Mouse (Mus musculus) thymus, postnatal 36 days (tissue): ENCODE measurements around the gene Arpc5l.

Source experiments
- DNase-seq, 2 experiments: peaks; one replicate each; pipeline ENCODE4 v3.0.0; 2022; ENCODE audit warnings: mixed read lengths in 2 of 2

The Arpc5l gene

GRCm38 (mm10) chr2:39004880-39005435 lies at the start of gene Arpc5l:
Arpc5l (plus strand) TSS chr2:39005348.
- peak; percentile 89 to 92 for DNase-seq

DNA sequence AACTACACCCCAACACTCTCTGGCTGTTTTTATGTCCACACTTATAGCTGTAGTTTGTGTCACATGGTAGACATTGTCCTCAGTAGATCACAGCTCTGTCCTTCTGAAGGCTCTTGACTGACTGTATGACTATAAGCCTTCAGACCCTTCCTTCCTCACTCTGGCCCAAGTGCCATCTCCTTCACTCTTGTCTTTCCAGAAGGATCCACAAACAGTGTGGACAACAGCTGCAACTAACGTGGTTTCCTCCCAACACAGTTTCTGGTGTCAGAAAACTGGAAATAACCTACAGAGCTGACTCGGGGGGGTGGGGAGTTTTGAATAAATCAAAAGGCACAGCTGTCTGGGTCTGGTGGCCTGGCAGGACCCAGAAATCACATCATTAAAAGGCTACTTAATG lies 49.1 kb upstream of the Arpc5l start:
- no peak for DNase-seq

DNA sequence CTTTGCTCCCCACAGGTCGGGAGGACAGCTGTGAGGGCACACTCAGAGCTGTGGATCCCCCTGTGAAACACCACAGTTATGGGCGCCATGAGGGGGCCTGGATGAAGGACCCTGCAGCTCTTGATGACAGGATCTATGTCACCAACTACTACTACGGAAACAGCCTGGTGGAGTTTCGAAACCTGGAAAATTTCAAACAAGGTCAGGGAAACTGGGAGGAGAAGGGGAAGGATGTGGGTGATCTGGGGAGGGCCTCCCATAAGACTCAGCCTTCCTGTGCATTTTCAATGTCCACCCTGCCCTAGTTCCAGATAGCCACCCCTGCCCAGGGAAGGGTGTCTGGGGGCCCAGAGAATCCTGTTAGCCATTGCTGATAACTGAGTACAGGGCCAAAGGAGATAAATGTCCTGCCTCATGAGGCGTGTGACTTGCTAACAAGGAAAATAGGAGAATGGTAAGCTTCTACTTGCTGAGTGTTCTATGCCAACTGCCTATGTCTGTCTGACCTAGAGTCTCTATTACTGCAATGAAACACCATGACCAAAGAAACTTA lies 47.4 kb upstream of the Arpc5l start:
- no peak for DNase-seq

DNA sequence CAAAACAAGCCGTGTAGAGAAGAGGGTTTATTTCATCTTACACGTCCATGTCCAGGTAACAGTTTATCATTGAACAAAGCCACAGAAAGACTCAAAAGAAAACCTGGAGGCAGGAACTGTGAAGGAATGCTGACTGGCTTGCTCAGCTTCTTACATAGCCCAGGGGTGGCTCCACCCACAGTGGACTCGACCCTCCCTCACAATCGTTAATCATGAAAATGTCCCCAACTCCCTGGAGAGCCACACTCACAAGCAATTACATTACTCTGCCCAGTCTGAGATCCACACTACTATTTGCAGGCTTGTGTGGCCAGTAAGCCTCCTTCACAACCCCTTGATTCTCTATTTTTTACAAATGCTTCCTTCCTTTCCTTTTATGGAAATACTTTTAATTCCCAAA lies 41.0 kb upstream of the Arpc5l start:
- DNase-seq, result no peak

DNA sequence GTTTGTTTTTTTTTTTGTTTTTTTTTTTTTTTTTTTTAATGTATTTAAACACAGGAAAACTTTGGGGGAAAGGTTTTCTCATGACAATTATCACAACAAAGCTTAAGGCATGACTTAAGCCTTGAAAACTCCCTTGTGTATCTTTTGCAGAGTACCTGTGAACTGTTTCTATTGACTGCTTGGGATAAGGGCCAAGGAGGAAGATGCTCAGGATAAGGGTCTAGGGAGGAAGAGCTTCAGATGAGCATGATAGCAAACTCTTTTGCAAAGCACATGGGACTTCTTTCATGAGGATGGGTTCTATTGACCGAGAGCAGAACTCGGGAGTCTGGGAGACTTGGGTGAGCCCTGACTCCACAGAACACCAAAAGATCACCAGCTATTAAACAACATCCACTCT lies 35.5 kb upstream of the Arpc5l start:
- no peak for DNase-seq

- DNase-seq, result no peak
Measured at GRCm38 (mm10) chr2:38970057-38970456, 35.1 kb upstream of the Arpc5l start.

DNA sequence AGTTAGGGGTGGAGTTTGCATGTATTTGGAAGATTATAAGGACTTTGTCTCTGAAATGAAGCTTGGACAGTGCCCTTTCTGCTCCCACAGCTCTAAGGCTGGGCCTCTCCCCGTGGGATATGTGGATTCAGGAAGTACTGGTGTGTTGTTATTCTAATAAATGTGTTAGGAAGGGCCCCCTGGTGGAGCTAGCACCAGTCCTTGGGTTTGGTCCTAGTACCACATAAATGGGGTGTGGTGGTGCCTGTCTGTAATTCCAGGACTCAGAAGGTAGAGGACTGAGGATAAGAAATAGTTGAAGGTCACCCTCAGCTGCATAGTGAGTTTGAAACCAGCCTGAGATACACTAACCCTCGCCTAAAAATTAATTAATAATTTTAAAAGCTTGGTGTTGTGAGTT lies 31.9 kb upstream of the Arpc5l start:
- no peak for DNase-seq

GRCm38 (mm10) chr2:38973701-38974100 lies 31.4 kb upstream of the Arpc5l start:
- DNase-seq, result no peak

DNA sequence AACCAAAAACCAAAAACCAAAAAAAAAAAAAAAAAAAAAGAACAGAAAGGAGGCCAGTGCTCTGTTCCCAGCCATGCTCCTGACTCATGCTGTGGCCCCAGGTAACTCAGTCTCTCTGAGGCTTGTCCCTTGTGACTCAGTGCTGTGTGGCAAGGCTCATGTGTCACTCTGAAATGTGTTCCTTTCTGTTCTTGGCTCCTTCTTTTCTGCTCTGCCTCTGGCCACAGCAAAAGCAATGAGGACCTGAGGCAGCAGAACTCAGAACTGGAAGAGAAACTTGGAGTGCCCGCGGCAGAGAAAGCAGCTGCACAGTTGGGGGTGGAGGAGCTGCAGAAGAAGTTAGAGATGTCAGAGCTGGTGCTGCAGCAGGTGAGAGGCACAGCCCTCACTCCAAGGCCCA lies 31.0 kb upstream of the Arpc5l start:
- no peak for DNase-seq

GRCm38 (mm10) chr2:38975181-38975580 lies 30.0 kb upstream of the Arpc5l start:
- no peak for DNase-seq

DNA sequence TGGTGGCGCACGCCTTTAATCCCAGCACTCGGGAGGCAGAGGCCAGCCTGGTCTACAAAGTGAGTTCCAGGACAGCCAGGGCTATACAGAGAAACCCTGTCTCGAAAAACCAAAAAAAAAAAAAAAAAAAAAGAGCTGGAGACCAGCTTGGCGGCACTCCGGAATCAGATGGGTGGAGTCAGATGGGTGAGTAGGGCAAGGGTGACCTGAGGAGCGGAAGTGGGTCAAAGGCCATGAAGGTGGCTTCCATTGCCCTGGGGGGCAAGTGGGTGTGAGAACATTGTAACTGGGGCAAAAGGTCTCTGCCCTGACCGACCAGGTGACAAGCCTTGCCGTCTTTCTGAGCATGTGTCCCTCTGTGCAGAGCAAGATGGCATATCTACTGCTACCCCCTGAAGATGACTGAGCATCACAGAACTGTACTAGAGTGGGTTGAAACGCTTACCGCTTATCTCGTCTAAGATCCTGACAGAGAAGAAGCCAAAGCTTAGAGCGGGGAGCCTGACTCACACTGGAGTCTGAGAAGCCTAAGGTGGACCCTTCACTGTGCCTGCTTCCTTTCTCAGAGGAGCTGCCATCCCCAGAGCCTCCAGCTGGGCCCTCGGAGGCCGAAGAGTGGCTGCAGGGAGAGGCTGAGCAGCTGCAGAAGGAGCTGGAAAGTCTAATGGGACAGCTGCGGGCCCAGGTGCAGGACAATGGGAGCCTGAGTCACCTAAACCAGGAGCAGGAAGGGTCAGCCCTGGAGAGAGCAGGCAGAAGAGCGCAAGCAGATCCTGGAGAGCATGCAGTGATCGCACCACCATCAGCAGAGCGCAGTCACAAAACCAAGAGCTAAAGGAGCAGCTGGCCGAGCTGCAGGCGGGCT lies 29.0 kb upstream of the Arpc5l start:
- no peak for DNase-seq

GRCm38 (mm10) chr2:38977837-38978236 lies 27.3 kb upstream of the Arpc5l start:
- DNase-seq, result no peak

- DNase-seq, result no peak
Measured at GRCm38 (mm10) chr2:38983456-38983855, 21.7 kb upstream of the Arpc5l start.

DNA sequence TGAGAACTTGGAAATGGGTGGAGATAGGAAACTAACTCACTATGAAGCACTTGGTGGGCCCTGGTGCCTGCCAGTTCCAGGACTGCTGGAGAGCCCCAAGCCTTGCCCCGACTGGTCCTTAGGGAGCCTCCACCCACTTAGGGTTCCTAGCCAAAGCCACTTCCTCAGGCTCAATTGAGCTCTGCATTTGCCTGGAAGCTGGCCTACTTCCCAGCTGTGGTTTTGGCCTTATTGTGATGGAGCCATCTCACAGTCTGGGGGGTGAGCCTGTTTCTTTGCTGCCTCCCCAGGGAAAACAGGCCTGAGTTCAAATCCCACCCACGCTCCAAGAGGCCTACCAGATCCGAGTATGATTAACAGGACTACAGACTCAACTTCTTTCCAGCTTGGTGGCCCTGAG lies 18.6 kb upstream of the Arpc5l start:
- DNase-seq, result no peak

GRCm38 (mm10) chr2:38987371-38987770 lies 17.8 kb upstream of the Arpc5l start:
- no peak for DNase-seq

- DNase-seq, result peak; percentile 52 to 63
Measured at GRCm38 (mm10) chr2:38987803-38988510, 17.2 kb upstream of the Arpc5l start.

- DNase-seq, result no peak
Measured at GRCm38 (mm10) chr2:38988929-38989328, 16.2 kb upstream of the Arpc5l start.

- DNase-seq, result no peak
Measured at GRCm38 (mm10) chr2:38992004-38992403, 13.1 kb upstream of the Arpc5l start.

GRCm38 (mm10) chr2:38992452-38992851 lies 12.7 kb upstream of the Arpc5l start:
- no peak for DNase-seq

GRCm38 (mm10) chr2:38997386-38998374 lies 7.5 kb upstream of the Arpc5l start, which contains the start of gene Wdr38:
Wdr38 (plus strand) TSS chr2:38997476.
- peak; percentile 83 to 84 for DNase-seq

- DNase-seq, result no peak
Measured at GRCm38 (mm10) chr2:38999381-38999780, 5.8 kb upstream of the Arpc5l start.

GRCm38 (mm10) chr2:38999910-39000586 lies 5.1 kb upstream of the Arpc5l start:
- DNase-seq, result no peak
